Mouse (Mus musculus) right cerebral cortex, adult 18-20 months (tissue): Measurements from ENCODE around the gene Gm8257.
"Not testable (repeated sequence)": the region's sequence is repeated elsewhere in the genome, so short reads cannot be mapped to it uniquely, and the experiment has no call there.

Source experiments
- DNase-seq: peaks from one replicate; pipeline ENCODE4 v3.0.0; 2022; ENCODE audit warnings: mixed read lengths

Gene Gm8257

DNA sequence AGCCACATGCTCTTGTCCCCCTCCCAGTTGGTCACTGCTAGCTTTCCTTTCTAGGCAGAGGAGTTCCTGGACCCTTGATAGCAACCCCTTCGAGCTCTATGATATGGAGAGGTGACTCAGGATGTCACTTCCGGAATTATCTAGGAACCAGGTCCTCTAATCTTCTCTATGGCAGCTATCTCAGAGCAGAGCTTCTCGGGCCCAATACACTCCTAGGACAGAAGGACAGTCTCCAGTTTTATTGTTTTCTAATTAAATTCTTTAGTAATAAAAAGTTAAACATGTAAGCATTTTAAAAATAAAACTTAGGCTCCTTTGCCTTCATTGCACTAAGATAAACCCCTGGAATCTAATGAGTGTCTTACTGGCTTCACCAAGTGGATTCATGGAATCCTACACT lies at the start of gene Gm8257:
Gm8257 (minus strand) TSS at position 101 of the 400 bp plus-strand sequence.
- DNase-seq = not testable (repeated sequence)

DNA sequence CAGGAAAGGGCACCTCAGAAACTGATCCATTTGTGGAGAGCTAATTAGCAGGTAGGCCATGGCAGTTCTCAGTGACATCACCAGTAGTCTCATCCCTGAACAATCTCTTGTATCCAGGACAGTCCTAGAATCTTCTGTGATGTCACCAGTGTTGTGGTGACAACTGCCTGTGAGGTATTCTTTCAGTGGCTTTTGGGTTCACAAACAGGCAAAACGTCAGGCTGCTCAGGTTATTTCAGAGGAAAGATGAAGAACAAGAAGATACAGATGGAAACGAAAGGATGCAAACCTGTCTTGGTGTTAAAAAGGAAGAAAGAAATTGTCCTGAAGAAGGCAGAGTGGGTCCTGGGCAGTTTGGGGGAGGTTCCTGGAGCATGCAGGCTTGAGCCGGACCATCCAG lies 44.0 kb upstream of the Gm8257 start, which contains the start of gene Gm8267:
Gm8267 (minus strand) TSS at position 101 of the 400 bp plus-strand sequence.
- DNase-seq = no peak

DNA sequence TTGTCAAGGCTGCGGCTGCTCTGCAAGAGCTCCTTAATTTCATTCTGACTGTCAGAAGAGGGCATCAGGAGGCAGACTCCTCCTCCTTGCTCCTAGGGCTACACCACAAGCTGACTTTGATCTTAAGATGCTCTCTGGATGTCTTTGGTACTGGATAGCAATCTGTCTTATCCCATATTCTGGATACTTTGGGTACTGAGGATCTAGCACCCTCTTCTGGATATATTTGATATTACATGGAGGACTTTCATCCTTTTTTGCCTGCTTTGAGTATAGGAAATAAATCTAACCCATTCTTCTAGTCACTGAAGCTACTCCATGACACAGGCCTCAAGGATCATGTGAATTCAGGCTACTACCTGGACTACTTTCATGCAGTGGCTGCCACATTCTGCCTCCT lies 36.5 kb upstream of the Gm8257 start:
- peak; percentile 2 for DNase-seq

DNA sequence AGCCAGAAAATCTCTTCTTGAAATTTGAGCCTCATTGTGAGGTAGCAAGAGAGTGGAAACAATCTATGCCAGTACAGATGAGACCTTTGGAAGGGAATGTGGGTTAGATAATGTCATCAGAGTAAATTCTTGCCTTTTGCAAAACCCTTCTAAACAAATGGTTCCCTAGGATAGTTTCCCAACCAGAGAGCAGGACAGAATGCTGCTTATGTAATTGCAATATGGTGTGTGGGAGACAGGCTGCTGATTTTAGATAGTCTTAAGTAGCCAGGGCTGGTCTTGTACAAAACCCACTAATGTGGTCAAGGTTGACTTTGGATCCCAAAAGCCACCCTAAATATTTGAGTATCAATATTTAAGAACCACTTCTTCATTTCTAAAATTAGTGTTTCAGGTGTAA lies 24.5 kb upstream of the Gm8257 start:
- DNase-seq = peak; percentile 49

DNA sequence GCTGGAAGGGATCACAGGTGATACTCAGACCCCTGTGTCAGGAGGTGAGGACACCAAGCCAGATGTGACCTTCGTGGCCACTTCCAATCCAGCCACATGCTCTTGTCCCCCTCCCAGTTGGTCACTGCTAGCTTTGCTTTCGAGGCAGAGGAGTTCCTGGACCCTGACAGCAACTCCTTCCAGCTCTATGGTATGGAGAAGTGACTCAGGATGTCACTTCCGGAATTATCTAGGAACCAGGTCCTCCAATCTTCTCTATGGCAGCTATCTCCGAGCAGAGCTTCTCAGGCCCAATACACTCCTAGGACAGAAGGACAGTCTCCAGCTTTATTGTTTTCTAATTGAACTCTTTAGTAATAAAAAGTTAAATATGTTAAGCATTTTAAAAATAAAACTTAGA lies 78.5 kb downstream of the Gm8257 start, which contains the start of gene Gm5624:
Gm5624 (minus strand) TSS at position 202 of the 400 bp plus-strand sequence.
- DNase-seq = not testable (repeated sequence)
